Mouse (Mus musculus): ENCODE data around the gene Tmem108. TPM values are rescaled to one million over a fixed set of nuclear protein-coding genes. Genes with fewer than 3 reads are reported as not detected.

Gene Tmem108
- polyA plus RNA-seq, 1 experiment, result 0.01 TPM

DNA sequence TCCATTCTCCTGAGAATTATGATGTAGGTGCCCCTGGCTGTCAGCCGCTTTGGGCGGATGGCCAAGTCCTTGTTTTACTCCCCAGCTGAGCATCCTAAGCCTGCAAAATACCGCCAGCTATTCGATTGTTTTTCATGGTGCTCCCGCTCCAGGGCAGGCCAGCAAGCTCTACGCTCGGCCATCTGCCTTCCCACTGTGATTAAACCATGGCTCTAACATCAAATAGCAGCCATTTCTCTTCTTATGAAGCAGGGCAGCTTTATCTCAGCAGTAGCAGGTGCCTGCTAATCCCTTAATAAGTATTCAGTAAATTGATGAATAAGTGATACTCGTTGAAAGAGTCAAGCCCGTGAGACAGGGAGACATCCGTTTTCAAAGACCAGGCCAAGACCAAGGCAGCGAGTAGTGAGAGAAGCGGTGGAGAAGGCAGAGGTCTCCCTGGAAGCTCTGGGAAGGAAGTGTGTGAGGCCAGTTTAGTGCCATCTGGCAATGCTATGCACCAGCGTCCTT, 295.9 kb downstream of the Tmem108 start:
- H3K4me3 ChIP-seq (ENCODE audit: insufficient read depth, poor library complexity, severe bottlenecking), result no peak overlapping the region
- no peaks in the 10 kb centered on the region for H3K79me2 ChIP-seq (ENCODE audit: control insufficient read depth, insufficient read depth)
- peaks cover 3% of the 10 kb centered on the region for H3K27me3 ChIP-seq (ENCODE audit: control insufficient read depth, insufficient read depth, insufficient read length)
- H3K36me3 ChIP-seq (ENCODE audit: control insufficient read depth, insufficient read depth), result no peaks in the 10 kb centered on the region
- TF ChIP-seq MYOD1 (IDR thresholded peaks at IDR 0.05; ENCODE audit: control insufficient read depth, insufficient read length, low read depth), result no peak
- no peak for TF ChIP-seq CEBPB (IDR thresholded peaks at IDR 0.05; ENCODE audit: low read depth)
- no peak overlapping the region for H3ac ChIP-seq (ENCODE audit: control insufficient read depth, insufficient read length, low read depth)
- H3K79me3 ChIP-seq (ENCODE audit: low read depth), result no peaks in the 10 kb centered on the region

DNA sequence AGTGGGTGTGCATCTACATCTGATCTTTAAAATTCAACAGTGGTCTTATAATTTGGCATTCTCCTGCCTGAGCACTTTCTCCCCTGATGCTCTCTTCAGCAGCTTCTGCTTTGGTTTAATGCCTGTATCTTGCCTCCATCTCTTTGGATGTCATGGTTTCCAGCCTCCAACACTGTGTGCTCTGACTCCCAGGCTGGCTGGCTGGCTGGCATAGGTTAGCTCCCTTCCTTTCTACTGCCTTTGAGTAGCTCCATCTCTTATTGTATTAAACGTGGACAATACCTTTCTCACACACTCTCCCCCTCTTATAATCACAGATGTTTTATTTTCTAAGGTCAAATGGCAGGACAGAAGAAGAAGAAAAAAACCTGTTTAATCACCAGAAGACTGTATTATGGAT, 296.3 kb downstream of the Tmem108 start:
- H3K4me3 ChIP-seq (ENCODE audit: insufficient read depth, poor library complexity, severe bottlenecking), result no peak overlapping the region
- TF ChIP-seq USF1 (IDR thresholded peaks at IDR 0.05; ENCODE audit: low read depth) (no peak), CTCF (IDR thresholded peaks at IDR 0.05; ENCODE audit: control insufficient read depth, insufficient read depth, insufficient read length) (no peak), MYOG (IDR thresholded peaks at IDR 0.05; ENCODE audit: control insufficient read depth, extremely low read depth, insufficient read length) (no peak), FOSL1 (IDR thresholded peaks at IDR 0.05; ENCODE audit: insufficient read depth, low read length, poor library complexity, severe bottlenecking) (no peak), MYOD1 (IDR thresholded peaks at IDR 0.05; ENCODE audit: control insufficient read depth, insufficient read length, low read depth) (no peak), CEBPB (IDR thresholded peaks at IDR 0.05; ENCODE audit: low read depth) (no peak), MAX (IDR thresholded peaks at IDR 0.05) (no peak)
- H3K27me3 ChIP-seq (ENCODE audit: control insufficient read depth, insufficient read depth, insufficient read length), result peaks cover 3% of the 10 kb centered on the region
- no peak overlapping the region for H3ac ChIP-seq (ENCODE audit: control insufficient read depth, insufficient read length, low read depth)
- no peaks in the 10 kb centered on the region for H3K79me2 ChIP-seq (ENCODE audit: control insufficient read depth, insufficient read depth)
- H3K79me3 ChIP-seq (ENCODE audit: low read depth), result no peaks in the 10 kb centered on the region
- H3K36me3 ChIP-seq (ENCODE audit: control insufficient read depth, insufficient read depth), result no peaks in the 10 kb centered on the region

DNA sequence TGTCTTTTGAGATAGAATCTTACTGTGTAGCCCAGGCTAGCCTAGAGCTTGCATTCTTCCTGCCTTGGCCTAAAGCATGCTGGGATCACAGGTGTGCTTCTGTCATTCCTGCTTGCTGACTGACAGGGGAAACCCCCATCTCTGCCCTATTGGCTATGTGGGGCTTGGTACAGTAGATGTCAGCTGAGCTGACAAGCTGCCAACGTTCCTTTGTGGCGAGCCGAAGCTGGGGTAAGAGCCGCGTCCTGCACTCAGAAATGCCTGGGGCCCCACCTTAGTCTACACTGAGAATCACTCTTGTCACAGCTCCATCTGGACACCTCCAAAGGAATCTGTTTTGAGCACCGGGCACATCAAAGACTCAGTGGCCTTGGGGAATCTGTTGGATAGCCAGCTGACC, 297.8 kb downstream of the Tmem108 start:
- Histone ChIP-seq H3K79me2 (ENCODE audit: control insufficient read depth, insufficient read depth) (no peaks in the 10 kb centered on the region), H3K4me3 (ENCODE audit: insufficient read depth, poor library complexity, severe bottlenecking) (no peak overlapping the region), H3K36me3 (ENCODE audit: control insufficient read depth, insufficient read depth) (no peaks in the 10 kb centered on the region), H3K79me3 (ENCODE audit: low read depth) (no peaks in the 10 kb centered on the region), H3K27me3 (ENCODE audit: control insufficient read depth, insufficient read depth, insufficient read length) (peaks cover 3% of the 10 kb centered on the region), H3ac (ENCODE audit: control insufficient read depth, insufficient read length, low read depth) (no peak overlapping the region)
- TF ChIP-seq MYOG (IDR thresholded peaks at IDR 0.05; ENCODE audit: control insufficient read depth, extremely low read depth, insufficient read length) (no peak), CTCF (IDR thresholded peaks at IDR 0.05; ENCODE audit: control insufficient read depth, insufficient read depth, insufficient read length) (no peak), MYOD1 (IDR thresholded peaks at IDR 0.05; ENCODE audit: control insufficient read depth, insufficient read length, low read depth) (no peak), CEBPB (IDR thresholded peaks at IDR 0.05; ENCODE audit: low read depth) (no peak), USF1 (IDR thresholded peaks at IDR 0.05; ENCODE audit: low read depth) (no peak), FOSL1 (IDR thresholded peaks at IDR 0.05; ENCODE audit: insufficient read depth, low read length, poor library complexity, severe bottlenecking) (no peak), MAX (IDR thresholded peaks at IDR 0.05) (no peak)

DNA sequence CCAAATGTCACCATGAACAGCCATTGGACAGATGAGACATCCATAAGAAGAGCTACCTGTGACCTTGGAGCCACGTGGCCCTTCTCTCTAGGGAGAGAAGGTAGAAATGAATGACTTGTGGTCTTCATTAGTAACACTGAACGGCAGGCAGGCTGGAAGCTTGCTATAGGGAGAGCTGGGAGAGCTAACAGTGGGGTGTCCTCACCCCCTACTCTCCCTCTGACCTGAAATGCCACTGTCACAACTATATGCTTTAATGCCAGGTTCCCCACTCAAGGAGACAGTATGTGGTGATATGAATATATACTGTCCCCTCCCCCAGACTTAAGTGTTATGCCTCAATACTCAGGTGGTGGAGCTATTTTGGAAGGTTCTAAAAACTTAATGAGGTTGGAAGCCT, 301.8 kb downstream of the Tmem108 start:
- Histone ChIP-seq H3K79me2 (ENCODE audit: control insufficient read depth, insufficient read depth) (no peaks in the 10 kb centered on the region), H3K27me3 (ENCODE audit: control insufficient read depth, insufficient read depth, insufficient read length) (no peaks in the 10 kb centered on the region), H3K4me3 (ENCODE audit: insufficient read depth, poor library complexity, severe bottlenecking) (no peak overlapping the region), H3ac (ENCODE audit: control insufficient read depth, insufficient read length, low read depth) (no peak overlapping the region), H3K79me3 (ENCODE audit: low read depth) (no peaks in the 10 kb centered on the region), H3K36me3 (ENCODE audit: control insufficient read depth, insufficient read depth) (no peaks in the 10 kb centered on the region)
- TF ChIP-seq MAX (IDR thresholded peaks at IDR 0.05) (no peak), USF1 (IDR thresholded peaks at IDR 0.05; ENCODE audit: low read depth) (no peak), CTCF (IDR thresholded peaks at IDR 0.05; ENCODE audit: control insufficient read depth, insufficient read depth, insufficient read length) (no peak), CEBPB (IDR thresholded peaks at IDR 0.05; ENCODE audit: low read depth) (no peak), MYOD1 (IDR thresholded peaks at IDR 0.05; ENCODE audit: control insufficient read depth, insufficient read length, low read depth) (no peak), MYOG (IDR thresholded peaks at IDR 0.05; ENCODE audit: control insufficient read depth, extremely low read depth, insufficient read length) (no peak), FOSL1 (IDR thresholded peaks at IDR 0.05; ENCODE audit: insufficient read depth, low read length, poor library complexity, severe bottlenecking) (no peak)

DNA sequence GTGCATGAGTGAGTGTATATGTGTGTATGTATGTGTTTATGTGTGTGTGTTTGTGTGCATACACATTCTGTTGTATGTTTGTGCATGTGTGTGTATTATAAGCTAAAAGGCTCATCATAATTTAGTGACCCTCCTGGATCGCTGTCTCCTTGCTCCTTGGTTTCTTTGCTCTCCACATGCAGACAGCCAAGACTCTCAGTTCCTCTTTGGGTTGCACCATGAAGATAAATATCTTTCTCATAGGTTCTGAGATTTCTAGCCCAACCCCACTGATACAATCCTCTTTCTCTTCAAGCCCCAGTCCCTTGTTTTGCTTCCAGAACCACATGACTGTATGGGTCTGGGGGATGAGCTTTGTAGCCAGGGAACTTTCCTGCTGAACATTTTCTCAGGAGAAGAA, 302.3 kb downstream of the Tmem108 start:
- no peak overlapping the region for H3ac ChIP-seq (ENCODE audit: control insufficient read depth, insufficient read length, low read depth)
- no peaks in the 10 kb centered on the region for H3K79me2 ChIP-seq (ENCODE audit: control insufficient read depth, insufficient read depth)
- H3K4me3 ChIP-seq (ENCODE audit: insufficient read depth, poor library complexity, severe bottlenecking), result no peak overlapping the region
- H3K36me3 ChIP-seq (ENCODE audit: control insufficient read depth, insufficient read depth), result no peaks in the 10 kb centered on the region
- no peak for TF ChIP-seq CEBPB (IDR thresholded peaks at IDR 0.05; ENCODE audit: low read depth)
- TF ChIP-seq MYOD1 (IDR thresholded peaks at IDR 0.05; ENCODE audit: control insufficient read depth, insufficient read length, low read depth), result no peak
- no peak for TF ChIP-seq MYOG (IDR thresholded peaks at IDR 0.05; ENCODE audit: control insufficient read depth, extremely low read depth, insufficient read length)
- no peak for TF ChIP-seq USF1 (IDR thresholded peaks at IDR 0.05; ENCODE audit: low read depth)
- no peaks in the 10 kb centered on the region for H3K27me3 ChIP-seq (ENCODE audit: control insufficient read depth, insufficient read depth, insufficient read length)
- H3K79me3 ChIP-seq (ENCODE audit: low read depth), result no peaks in the 10 kb centered on the region

DNA sequence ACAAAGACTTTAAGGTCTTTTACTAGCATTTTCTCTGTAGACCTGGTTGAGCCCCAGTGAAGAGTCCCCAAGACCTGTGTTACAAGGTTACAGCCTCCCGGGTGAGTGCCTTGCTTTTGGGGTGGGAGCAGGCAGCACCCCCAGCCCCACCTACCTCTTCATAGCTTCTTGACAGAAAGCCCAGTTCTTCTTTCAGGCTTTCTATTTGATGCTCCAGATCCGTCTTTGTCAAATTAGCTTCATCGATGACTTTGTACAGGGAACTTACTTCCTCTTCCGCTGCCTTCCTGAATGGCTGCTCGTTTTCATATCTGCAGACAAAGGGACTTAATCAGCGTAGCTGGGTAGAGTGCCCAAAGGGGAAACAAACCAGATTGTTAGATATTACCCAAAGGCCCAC, 312.0 kb downstream of the Tmem108 start:
- TF ChIP-seq FOSL1 (IDR thresholded peaks at IDR 0.05; ENCODE audit: insufficient read depth, low read length, poor library complexity, severe bottlenecking), result no peak
- no peak for TF ChIP-seq USF1 (IDR thresholded peaks at IDR 0.05; ENCODE audit: low read depth)
- no peak for TF ChIP-seq MYOG (IDR thresholded peaks at IDR 0.05; ENCODE audit: control insufficient read depth, extremely low read depth, insufficient read length)
- TF ChIP-seq MAX (IDR thresholded peaks at IDR 0.05), result no peak

More for the DNA sequence above, 312.0 kb downstream of the Tmem108 start:
- Histone ChIP-seq H3K79me3 (ENCODE audit: low read depth) (no peaks in the 10 kb centered on the region), H3K79me2 (ENCODE audit: control insufficient read depth, insufficient read depth) (no peaks in the 10 kb centered on the region), H3K4me3 (ENCODE audit: insufficient read depth, poor library complexity, severe bottlenecking) (no peak overlapping the region), H3K36me3 (ENCODE audit: control insufficient read depth, insufficient read depth) (no peaks in the 10 kb centered on the region), H3ac (ENCODE audit: control insufficient read depth, insufficient read length, low read depth) (no peak overlapping the region), H3K27me3 (ENCODE audit: control insufficient read depth, insufficient read depth, insufficient read length) (no peaks in the 10 kb centered on the region)

Measured in C2C12 (cell line).